Mouse (Mus musculus) neural tube, embryonic 15.5 days (tissue): Measurements from ENCODE around the gene Lin7b. TPM values are rescaled to one million over a fixed set of nuclear protein-coding genes. Genes with fewer than 3 reads are reported as not detected.
A peak's percentile ranks its signal among the peaks of the same experiment; 100 is the strongest.
"Not testable (repeated sequence)": the region's sequence is repeated elsewhere in the genome, so short reads cannot be mapped to it uniquely, and the experiment has no call there.

Experiments used
- ATAC-seq: fragments of 200-750 bp; cut with Nextera tagmentation; 2 replicates; pipeline ENCODE4 v1.8.0; 2017; ENCODE audit warnings: mild to moderate bottlenecking, moderate TSS enrichment, moderate library complexity; ENCODE audit not compliant: low FRiP score
- H3K27ac ChIP-seq: fragments of 300-500 bp; sonication (generic); replicated peaks from 2 replicates; pipeline ENCODE4 v1.5.1; 2015; ENCODE audit warnings: mild to moderate bottlenecking, inconsistent platforms
- H3K27me3 ChIP-seq: fragments of 300-500 bp; sonication (generic); replicated peaks from 2 replicates; pipeline ENCODE4 v1.6.1; 2015; ENCODE audit warnings: inconsistent platforms
- H3K36me3 ChIP-seq: fragments of 300-500 bp; sonication (generic); 2 replicates; pipeline ENCODE4 v1.6.1; 2015; ENCODE audit warnings: inconsistent platforms
- H3K4me1 ChIP-seq: fragments of 300-500 bp; sonication (generic); 2 replicates; pipeline ENCODE4 v1.6.1; 2015; ENCODE audit warnings: inconsistent platforms
- H3K4me2 ChIP-seq: fragments of 300-500 bp; sonication (generic); 2 replicates; pipeline ENCODE4 v1.6.1; 2015; ENCODE audit warnings: inconsistent platforms, mild to moderate bottlenecking, moderate library complexity
- H3K4me3 ChIP-seq: fragments of 300-500 bp; sonication (generic); replicated peaks from 2 replicates; pipeline ENCODE4 v1.5.1; 2015; ENCODE audit warnings: mild to moderate bottlenecking, inconsistent platforms
- H3K9ac ChIP-seq: fragments of 300-500 bp; sonication (generic); replicated peaks from 2 replicates; pipeline ENCODE4 v1.6.1; 2015; ENCODE audit warnings: mild to moderate bottlenecking, inconsistent platforms
- H3K9me3 ChIP-seq: fragments of 300-500 bp; sonication (generic); replicated peaks from 2 replicates; pipeline ENCODE4 v1.6.1; 2016; ENCODE audit warnings: inconsistent platforms
- WGBS: fragments of 180-500 bp; shearing (Covaris S2); methylation state at CpG from one replicate; pipeline ENCODE4 v1.1.7; 2015; ENCODE audit warnings: mixed read lengths; 5-methylcytosine and 5-hydroxymethylcytosine counted together
- polyA plus RNA-seq: library from polyadenylated mRNA; unstranded; fragments of >200 nt; fragmentation: Nextera tagmentation; extraction: Ambion mirVana; gene quantifications from 2 replicates; pipeline ENCODE4 v1.2.1, GENCODE M21; 2015

The Lin7b gene
- polyA plus RNA-seq, 1 experiment from 2014 or later = 58.3 TPM

GRCm38 (mm10) chr7:45362801-45363200 lies 7.6 kb downstream of the Lin7b start:
- H3K4me2 ChIP-seq = peak overlapping the region; percentile 83
- no peaks in the 10 kb centered on the region for H3K9me3 ChIP-seq
- H3K27me3 ChIP-seq = peaks cover 4% of the 10 kb centered on the region; the same call in 1 of the 2 replicates
- H3K27ac ChIP-seq = no peak overlapping the region
- no peak overlapping the region for H3K4me3 ChIP-seq
- no peak overlapping the region for H3K9ac ChIP-seq
- no peak for ATAC-seq
- peaks cover 45% of the 10 kb centered on the region for H3K4me1 ChIP-seq
- peaks cover 14% of the 10 kb centered on the region for H3K36me3 ChIP-seq
- WGBS = 10% methylated on average over 13 of the region's 13 CpGs

- Histone ChIP-seq H3K9me3 (no peaks in the 10 kb centered on the region), H3K9ac (peak overlapping the region; percentile 60), H3K4me2 (peak overlapping the region; percentile 83), H3K27me3 (peaks cover 4% of the 10 kb centered on the region; the same call in 1 of the 2 replicates), H3K4me1 (peaks cover 40% of the 10 kb centered on the region), H3K27ac (peak overlapping the region; percentile 80), H3K4me3 (peak overlapping the region; percentile 48), H3K36me3 (peaks cover 27% of the 10 kb centered on the region)
- peak; percentile 90 for ATAC-seq
- WGBS = under 1% methylated on average over 43 of the region's 43 CpGs
Observed at GRCm38 (mm10) chr7:45361243-45361804, 9.1 kb downstream of the Lin7b start.

GRCm38 (mm10) chr7:45360404-45361125 lies 9.8 kb downstream of the Lin7b start:
- H3K27me3 ChIP-seq = peaks cover 4% of the 10 kb centered on the region; the same call in 1 of the 2 replicates
- peaks cover 37% of the 10 kb centered on the region for H3K4me1 ChIP-seq
- H3K4me3 ChIP-seq = no peak overlapping the region; the same call in 1 of the 2 replicates
- peaks cover 34% of the 10 kb centered on the region for H3K36me3 ChIP-seq
- no peaks in the 10 kb centered on the region for H3K9me3 ChIP-seq
- no peak overlapping the region for H3K27ac ChIP-seq
- WGBS = 63% methylated on average over 18 of the region's 18 CpGs
- no peak for ATAC-seq
- H3K9ac ChIP-seq = no peak overlapping the region
- peak overlapping the region; percentile 83 for H3K4me2 ChIP-seq

GRCm38 (mm10) chr7:45359081-45359480 lies 11.3 kb downstream of the Lin7b start:
- not testable (repeated sequence) for H3K4me3 ChIP-seq, H3K27me3 ChIP-seq, H3K27ac ChIP-seq, H3K9ac ChIP-seq, H3K4me2 ChIP-seq, ATAC-seq, H3K9me3 ChIP-seq
- 65% methylated on average over 10 of the region's 11 CpGs for WGBS
- peaks cover 25% of the 10 kb centered on the region for H3K4me1 ChIP-seq
- H3K36me3 ChIP-seq = peaks cover 46% of the 10 kb centered on the region

GRCm38 (mm10) chr7:45356087-45356486 lies 14.3 kb downstream of the Lin7b start:
- no peak overlapping the region for H3K27ac ChIP-seq
- H3K4me2 ChIP-seq = no peak overlapping the region
- no peaks in the 10 kb centered on the region for H3K9me3 ChIP-seq
- H3K4me1 ChIP-seq = peaks cover 2% of the 10 kb centered on the region
- no peak for ATAC-seq
- H3K36me3 ChIP-seq = peaks cover 69% of the 10 kb centered on the region
- no peak overlapping the region for H3K4me3 ChIP-seq
- WGBS = 70% methylated on average over 13 of the region's 13 CpGs
- no peaks in the 10 kb centered on the region for H3K27me3 ChIP-seq
- no peak overlapping the region for H3K9ac ChIP-seq

GRCm38 (mm10) chr7:45355318-45356020 lies 14.9 kb downstream of the Lin7b start:
- Histone ChIP-seq H3K36me3 (peaks cover 69% of the 10 kb centered on the region), H3K9ac (no peak overlapping the region), H3K27me3 (no peaks in the 10 kb centered on the region), H3K4me3 (no peak overlapping the region), H3K9me3 (no peaks in the 10 kb centered on the region), H3K27ac (no peak overlapping the region), H3K4me1 (no peaks in the 10 kb centered on the region), H3K4me2 (no peak overlapping the region)
- 71% methylated on average over 15 of the region's 15 CpGs for WGBS
- no peak for ATAC-seq

- Histone ChIP-seq H3K9ac (no peak overlapping the region), H3K27ac (no peak overlapping the region), H3K9me3 (no peaks in the 10 kb centered on the region), H3K27me3 (no peaks in the 10 kb centered on the region), H3K4me2 (no peak overlapping the region), H3K4me3 (no peak overlapping the region), H3K4me1 (no peaks in the 10 kb centered on the region), H3K36me3 (peaks cover 80% of the 10 kb centered on the region)
- WGBS = 26% methylated on average over 5 of the region's 5 CpGs
- no peak for ATAC-seq
Observed at GRCm38 (mm10) chr7:45353041-45353440, 17.3 kb downstream of the Lin7b start.

GRCm38 (mm10) chr7:45346905-45347304 lies 23.5 kb downstream of the Lin7b start:
- H3K4me2 ChIP-seq = no peak overlapping the region
- H3K36me3 ChIP-seq = peaks cover 64% of the 10 kb centered on the region
- no peak for ATAC-seq
- WGBS = 81% methylated on average over 13 of the region's 13 CpGs
- no peaks in the 10 kb centered on the region for H3K4me1 ChIP-seq
- H3K4me3 ChIP-seq = no peak overlapping the region
- H3K9me3 ChIP-seq = no peaks in the 10 kb centered on the region
- H3K9ac ChIP-seq = no peak overlapping the region
- H3K27ac ChIP-seq = no peak overlapping the region
- peaks cover 4% of the 10 kb centered on the region for H3K27me3 ChIP-seq

- Histone ChIP-seq H3K27me3 (peaks cover 4% of the 10 kb centered on the region), H3K36me3 (peaks cover 45% of the 10 kb centered on the region), H3K9me3 (no peaks in the 10 kb centered on the region), H3K4me2 (no peak overlapping the region), H3K9ac (no peak overlapping the region), H3K4me3 (no peak overlapping the region), H3K27ac (no peak overlapping the region), H3K4me1 (peaks cover 31% of the 10 kb centered on the region)
- ATAC-seq = no peak
- 35% methylated on average over 13 of the region's 13 CpGs for WGBS
Observed at GRCm38 (mm10) chr7:45343543-45343942, 26.8 kb downstream of the Lin7b start.

GRCm38 (mm10) chr7:45342081-45342480 lies 28.3 kb downstream of the Lin7b start:
- WGBS = 93% methylated on average over 11 of the region's 11 CpGs
- Histone ChIP-seq H3K9me3 (no peaks in the 10 kb centered on the region), H3K9ac (no peak overlapping the region), H3K4me2 (no peak overlapping the region), H3K4me1 (peaks cover 40% of the 10 kb centered on the region), H3K4me3 (no peak overlapping the region), H3K27ac (no peak overlapping the region), H3K27me3 (peaks cover 17% of the 10 kb centered on the region), H3K36me3 (peaks cover 31% of the 10 kb centered on the region)
- ATAC-seq = no peak

GRCm38 (mm10) chr7:45341303-45341702 lies 29.1 kb downstream of the Lin7b start:
- Histone ChIP-seq H3K9me3 (no peaks in the 10 kb centered on the region), H3K27ac (no peak overlapping the region), H3K4me3 (no peak overlapping the region), H3K27me3 (peaks cover 17% of the 10 kb centered on the region), H3K4me2 (peak overlapping the region; percentile 61), H3K36me3 (peaks cover 23% of the 10 kb centered on the region), H3K9ac (no peak overlapping the region), H3K4me1 (peaks cover 40% of the 10 kb centered on the region)
- no peak for ATAC-seq
- WGBS = 7% methylated on average over 8 of the region's 8 CpGs
